Mouse (Mus musculus): ENCODE data around the gene Dnaaf1. TPM values are rescaled to one million over a fixed set of nuclear protein-coding genes. Genes with fewer than 3 reads are reported as not detected.

Gene Dnaaf1
- polyA plus RNA-seq, 1 experiment, result not detected

DNA sequence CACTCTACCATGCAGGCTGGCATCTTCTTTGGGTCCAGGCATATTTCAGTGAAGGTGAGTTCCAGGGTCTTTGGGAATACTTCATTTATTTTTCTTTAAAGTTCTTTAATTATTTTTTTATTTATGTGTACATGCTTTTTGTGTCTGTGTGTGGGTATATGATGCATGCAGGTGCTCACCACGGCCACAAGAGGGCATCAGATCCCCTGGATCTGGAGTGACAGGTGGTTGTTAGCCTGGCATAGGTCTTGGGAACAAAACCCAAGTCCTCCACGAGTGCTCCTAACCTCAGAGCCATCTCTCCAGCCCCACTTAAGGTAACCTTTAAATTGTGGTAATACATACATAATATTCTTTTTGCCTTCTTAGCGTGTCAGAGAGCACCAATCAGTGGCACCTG lies 71.2 kb downstream of the Dnaaf1 start:
- Histone ChIP-seq H3K36me3 (ENCODE audit: control insufficient read depth) (no peaks in the 10 kb centered on the region), H3K9me3 (ENCODE audit: control insufficient read depth, low read length) (peaks cover 10% of the 10 kb centered on the region), H3K4me3 (replicated peaks) (no peak overlapping the region), H3K27me3 (ENCODE audit: control insufficient read depth) (peaks cover 2% of the 10 kb centered on the region; the same call in 1 of the 2 replicates), H3K4me1 (ENCODE audit: control insufficient read depth) (no peaks in the 10 kb centered on the region)
- no peak for TF ChIP-seq TAL1 (IDR thresholded peaks at IDR 0.05; ENCODE audit: low read length)
- TF ChIP-seq GATA1 (IDR thresholded peaks at IDR 0.05; ENCODE audit: low read length), result no peak

DNA sequence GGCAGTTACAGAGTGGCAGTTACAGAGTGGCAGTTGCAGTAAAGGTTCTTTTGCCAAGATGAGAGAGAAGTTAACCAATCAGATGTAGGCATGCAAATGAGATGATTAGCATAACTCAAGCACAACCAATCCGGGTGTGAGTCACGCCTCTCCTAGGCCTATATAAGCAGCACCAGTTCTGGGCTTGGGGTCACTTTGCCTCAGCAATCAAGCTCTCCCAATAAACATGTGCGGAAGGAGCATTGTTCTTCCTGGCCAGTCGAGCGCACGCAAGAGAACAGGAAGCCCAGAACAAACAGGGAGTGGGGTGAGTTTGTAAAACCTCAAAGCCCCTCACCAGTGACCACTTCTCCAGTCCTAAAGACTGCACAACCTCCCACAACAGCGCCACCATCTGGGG lies 71.8 kb downstream of the Dnaaf1 start:
- H3K9me3 ChIP-seq (ENCODE audit: control insufficient read depth, low read length), result peaks cover 10% of the 10 kb centered on the region
- H3K27me3 ChIP-seq (ENCODE audit: control insufficient read depth), result peaks cover 2% of the 10 kb centered on the region; the same call in 1 of the 2 replicates
- TF ChIP-seq TAL1 (IDR thresholded peaks at IDR 0.05; ENCODE audit: low read length), result no peak
- no peak for TF ChIP-seq GATA1 (IDR thresholded peaks at IDR 0.05; ENCODE audit: low read length)
- H3K36me3 ChIP-seq (ENCODE audit: control insufficient read depth), result no peaks in the 10 kb centered on the region
- H3K4me3 ChIP-seq (replicated peaks), result no peak overlapping the region
- no peaks in the 10 kb centered on the region for H3K4me1 ChIP-seq (ENCODE audit: control insufficient read depth)

Other genes with a start within 250 kb of the Dnaaf1 start
- gene Hsbp1, start 230.7 kb upstream of the Dnaaf1 start, polyA plus RNA-seq (2012), result 1.7 and 1.9 TPM in 2 replicates
- gene Mlycd, start 180.4 kb upstream of the Dnaaf1 start, polyA plus RNA-seq (2012), result 0.28 and 0.34 TPM in 2 replicates
- gene Osgin1, start 141.1 kb upstream of the Dnaaf1 start, polyA plus RNA-seq (2012), result 0.17 and 0.30 TPM in 2 replicates
- gene Necab2, start 128.5 kb upstream of the Dnaaf1 start, polyA plus RNA-seq (2012), result not detected in 2 replicates
- not detected in 2 replicates for gene Slc38a8, start 73.5 kb upstream of the Dnaaf1 start, polyA plus RNA-seq (2012)
- gene Mbtps1, start 16.5 kb upstream of the Dnaaf1 start, polyA plus RNA-seq (2012), result 9.2 and 13.4 TPM in 2 replicates
- gene Hsdl1, start 52 bp upstream of the Dnaaf1 start, polyA plus RNA-seq (2012), result 0.80 and 1.4 TPM in 2 replicates
- gene Taf1c, start 30.0 kb downstream of the Dnaaf1 start, polyA plus RNA-seq (2012), result 1.8 and 2.2 TPM in 2 replicates
- gene Adad2, start 37.5 kb downstream of the Dnaaf1 start, polyA plus RNA-seq (2012), result not detected in 2 replicates
- gene Kcng4, start 60.4 kb downstream of the Dnaaf1 start, polyA plus RNA-seq (2012), result not detected in 2 replicates
- not detected in 2 replicates for gene Wfdc1, start 91.1 kb downstream of the Dnaaf1 start, polyA plus RNA-seq (2012)
- not detected in 2 replicates for gene Atp2c2, start 124.8 kb downstream of the Dnaaf1 start, polyA plus RNA-seq (2012)
- 0.09 and 0.23 TPM in 2 replicates for gene Tldc1, start 203.2 kb downstream of the Dnaaf1 start, polyA plus RNA-seq (2012)